Mouse (Mus musculus): ENCODE data around the gene Egr2. TPM values are rescaled to one million over a fixed set of nuclear protein-coding genes. Genes with fewer than 3 reads are reported as not detected.

The Egr2 gene
- polyA plus RNA-seq, 1 experiment from 2014 or later = 0.27 TPM

GRCm38 (mm10) chr10:67512871-67513270 is 22.4 kb upstream of the Egr2 start:
- Histone ChIP-seq H3K4me3 (replicated peaks) (no peak overlapping the region), H3K27ac (no peak overlapping the region), H3K4me1 (no peaks in the 10 kb centered on the region), H3K9me3 (no peaks in the 10 kb centered on the region), H3K36me3 (no peaks in the 10 kb centered on the region), H3K27me3 (replicated peaks) (no peaks in the 10 kb centered on the region), H3K9ac (no peak overlapping the region), H3K4me2 (no peak overlapping the region)
- ATAC-seq (ENCODE audit: insufficient read depth, low FRiP score, low read depth) = no peak
- WGBS = 68% methylated on average over 7 of the region's 7 CpGs

GRCm38 (mm10) chr10:67518733-67519132 is 16.5 kb upstream of the Egr2 start:
- no peaks in the 10 kb centered on the region for H3K27me3 ChIP-seq (replicated peaks)
- H3K4me1 ChIP-seq = no peaks in the 10 kb centered on the region
- H3K9ac ChIP-seq = no peak overlapping the region
- H3K4me3 ChIP-seq (replicated peaks) = no peak overlapping the region
- H3K27ac ChIP-seq = no peak overlapping the region
- no peaks in the 10 kb centered on the region for H3K36me3 ChIP-seq
- no peak for ATAC-seq (ENCODE audit: insufficient read depth, low FRiP score, low read depth)
- WGBS = 86% methylated on average over 3 of the region's 3 CpGs
- H3K9me3 ChIP-seq = no peaks in the 10 kb centered on the region
- H3K4me2 ChIP-seq = no peak overlapping the region

- no peaks in the 10 kb centered on the region for H3K36me3 ChIP-seq
- 67% methylated on average over 3 of the region's 3 CpGs for WGBS
- H3K27me3 ChIP-seq (replicated peaks) = no peaks in the 10 kb centered on the region
- no peak overlapping the region for H3K9ac ChIP-seq
- H3K4me3 ChIP-seq (replicated peaks) = no peak overlapping the region
- no peak overlapping the region for H3K4me2 ChIP-seq
- H3K27ac ChIP-seq = no peak overlapping the region
- no peaks in the 10 kb centered on the region for H3K4me1 ChIP-seq
- no peaks in the 10 kb centered on the region for H3K9me3 ChIP-seq
- ATAC-seq (ENCODE audit: insufficient read depth, low FRiP score, low read depth) = no peak
Observed at GRCm38 (mm10) chr10:67524130-67524529, 11.1 kb upstream of the Egr2 start.

- Histone ChIP-seq H3K4me1 (no peaks in the 10 kb centered on the region), H3K27me3 (replicated peaks) (no peaks in the 10 kb centered on the region), H3K9ac (no peak overlapping the region), H3K4me2 (no peak overlapping the region), H3K9me3 (no peaks in the 10 kb centered on the region), H3K4me3 (replicated peaks) (no peak overlapping the region), H3K36me3 (no peaks in the 10 kb centered on the region), H3K27ac (no peak overlapping the region)
- WGBS = 75% methylated on average over 7 of the region's 7 CpGs
- ATAC-seq (ENCODE audit: insufficient read depth, low FRiP score, low read depth) = no peak
Observed at GRCm38 (mm10) chr10:67524694-67525093, 10.6 kb upstream of the Egr2 start.

- WGBS = 79% methylated on average over 9 of the region's 9 CpGs
- H3K27me3 ChIP-seq (replicated peaks) = no peaks in the 10 kb centered on the region
- no peak overlapping the region for H3K27ac ChIP-seq
- H3K9me3 ChIP-seq = no peaks in the 10 kb centered on the region
- no peak overlapping the region for H3K4me3 ChIP-seq (replicated peaks)
- no peak overlapping the region for H3K9ac ChIP-seq
- no peaks in the 10 kb centered on the region for H3K36me3 ChIP-seq
- H3K4me2 ChIP-seq = no peak overlapping the region
- no peaks in the 10 kb centered on the region for H3K4me1 ChIP-seq
- ATAC-seq (ENCODE audit: insufficient read depth, low FRiP score, low read depth) = no peak
Observed at GRCm38 (mm10) chr10:67526435-67526834, 8.8 kb upstream of the Egr2 start.

- H3K4me3 ChIP-seq (replicated peaks) = no peak overlapping the region
- ATAC-seq (ENCODE audit: insufficient read depth, low FRiP score, low read depth) = no peak
- H3K9ac ChIP-seq = no peak overlapping the region
- no peaks in the 10 kb centered on the region for H3K36me3 ChIP-seq
- no peaks in the 10 kb centered on the region for H3K9me3 ChIP-seq
- H3K27ac ChIP-seq = no peak overlapping the region
- H3K4me2 ChIP-seq = no peak overlapping the region
- 69% methylated on average over 4 of the region's 4 CpGs for WGBS
- peaks cover 23% of the 10 kb centered on the region for H3K27me3 ChIP-seq (replicated peaks)
- peaks cover 3% of the 10 kb centered on the region; the same call in 1 of the 2 replicates for H3K4me1 ChIP-seq
Observed at GRCm38 (mm10) chr10:67529769-67530168, 5.5 kb upstream of the Egr2 start.

GRCm38 (mm10) chr10:67535972-67536371 is 697 bp downstream of the Egr2 start:
- Histone ChIP-seq H3K9me3 (no peaks in the 10 kb centered on the region), H3K4me2 (peak overlapping the region; percentile 99), H3K27me3 (replicated peaks) (peaks cover 68% of the 10 kb centered on the region), H3K9ac (no peak overlapping the region), H3K4me1 (peaks cover 35% of the 10 kb centered on the region), H3K36me3 (no peaks in the 10 kb centered on the region), H3K27ac (no peak overlapping the region), H3K4me3 (replicated peaks) (peak overlapping the region; percentile 68)
- 0% methylated on average over 35 of the region's 35 CpGs for whole genome bisulfite sequencing
- ATAC-seq (ENCODE audit: insufficient read depth, low FRiP score, low read depth) = peak; percentile 12; the same call in 1 of the 2 replicates

- Histone ChIP-seq H3K4me1 (peaks cover 35% of the 10 kb centered on the region), H3K4me2 (peak overlapping the region; percentile 99), H3K36me3 (no peaks in the 10 kb centered on the region), H3K9me3 (no peaks in the 10 kb centered on the region), H3K9ac (no peak overlapping the region), H3K27ac (peak overlapping the region; percentile 83), H3K27me3 (replicated peaks) (peaks cover 74% of the 10 kb centered on the region), H3K4me3 (replicated peaks) (peak overlapping the region; percentile 68)
- ATAC-seq (ENCODE audit: insufficient read depth, low FRiP score, low read depth) = peak; percentile 28; the same call in 1 of the 2 replicates
- under 1% methylated on average over 25 of the region's 32 CpGs for WGBS
Observed at GRCm38 (mm10) chr10:67536621-67537141, 1.4 kb downstream of the Egr2 start.

- Histone ChIP-seq H3K9me3 (no peaks in the 10 kb centered on the region), H3K36me3 (no peaks in the 10 kb centered on the region), H3K27ac (peak overlapping the region; percentile 83), H3K4me2 (peak overlapping the region; percentile 99), H3K9ac (no peak overlapping the region; the same call in 1 of the 2 replicates), H3K4me3 (replicated peaks) (peak overlapping the region; percentile 68), H3K27me3 (replicated peaks) (peaks cover 72% of the 10 kb centered on the region), H3K4me1 (peaks cover 35% of the 10 kb centered on the region)
- WGBS = under 1% methylated on average over 51 of the region's 51 CpGs
- peak; percentile 86 for ATAC-seq (ENCODE audit: insufficient read depth, low FRiP score, low read depth)
Observed at GRCm38 (mm10) chr10:67537151-67537994, 2.1 kb downstream of the Egr2 start.

- Histone ChIP-seq H3K27ac (no peak overlapping the region), H3K4me3 (replicated peaks) (peak overlapping the region; percentile 68), H3K9ac (no peak overlapping the region), H3K9me3 (no peaks in the 10 kb centered on the region), H3K27me3 (replicated peaks) (peaks cover 68% of the 10 kb centered on the region), H3K4me1 (peaks cover 35% of the 10 kb centered on the region), H3K4me2 (peak overlapping the region; percentile 99), H3K36me3 (no peaks in the 10 kb centered on the region)
- no peak for ATAC-seq (ENCODE audit: insufficient read depth, low FRiP score, low read depth)
- WGBS = 1% methylated on average over 19 of the region's 19 CpGs
Observed at GRCm38 (mm10) chr10:67538106-67538505, 2.8 kb downstream of the Egr2 start.

GRCm38 (mm10) chr10:67538585-67539400 is 3.5 kb downstream of the Egr2 start:
- Histone ChIP-seq H3K27me3 (replicated peaks) (peaks cover 62% of the 10 kb centered on the region), H3K9me3 (no peaks in the 10 kb centered on the region), H3K27ac (no peak overlapping the region), H3K9ac (no peak overlapping the region), H3K4me2 (peak overlapping the region; percentile 99), H3K4me1 (peaks cover 35% of the 10 kb centered on the region), H3K4me3 (replicated peaks) (peak overlapping the region; percentile 68), H3K36me3 (no peaks in the 10 kb centered on the region)
- ATAC-seq (ENCODE audit: insufficient read depth, low FRiP score, low read depth) = no peak
- 1% methylated on average over 50 of the region's 50 CpGs for WGBS

GRCm38 (mm10) chr10:67539401-67539730 is 4.1 kb downstream of the Egr2 start:
- no peaks in the 10 kb centered on the region for H3K9me3 ChIP-seq
- H3K9ac ChIP-seq = no peak overlapping the region
- no peaks in the 10 kb centered on the region for H3K36me3 ChIP-seq
- no peak overlapping the region for H3K27ac ChIP-seq
- ATAC-seq (ENCODE audit: insufficient read depth, low FRiP score, low read depth) = no peak
- WGBS = 48% methylated on average over 6 of the region's 6 CpGs
- peaks cover 35% of the 10 kb centered on the region for H3K4me1 ChIP-seq
- H3K27me3 ChIP-seq (replicated peaks) = peaks cover 56% of the 10 kb centered on the region
- H3K4me3 ChIP-seq (replicated peaks) = no peak overlapping the region
- H3K4me2 ChIP-seq = no peak overlapping the region

All from stomach, embryonic 15.5 days (tissue).